Mouse (Mus musculus): Measurements from ENCODE around the gene Metap1.

GRCm38 (mm10) chr3:138454711-138455435 is 34.4 kb downstream of the Metap1 start:
- TF ChIP-seq POLR2A (IDR thresholded peaks at IDR 0.05; ENCODE audit: borderline replicate concordance, insufficient read depth, low read length) (no peak), CTCF (IDR thresholded peaks at IDR 0.05; ENCODE audit: borderline replicate concordance, insufficient read depth, low read depth, low read length) (no peak)

Measured in cerebellum, adult 2 months (tissue).